Mouse (Mus musculus) thymus, postnatal 4 days (tissue): ENCODE measurements at regions not wholly inside any gene's neighbourhood (a gene's known extent, or its start where the extent isn't known, plus 50 kb on each side); places are given as distances from the start of the nearest gene placed in this dataset.

Source experiments
- DNase-seq: peaks from one replicate; pipeline ENCODE4 v3.0.0; 2021

DNA sequence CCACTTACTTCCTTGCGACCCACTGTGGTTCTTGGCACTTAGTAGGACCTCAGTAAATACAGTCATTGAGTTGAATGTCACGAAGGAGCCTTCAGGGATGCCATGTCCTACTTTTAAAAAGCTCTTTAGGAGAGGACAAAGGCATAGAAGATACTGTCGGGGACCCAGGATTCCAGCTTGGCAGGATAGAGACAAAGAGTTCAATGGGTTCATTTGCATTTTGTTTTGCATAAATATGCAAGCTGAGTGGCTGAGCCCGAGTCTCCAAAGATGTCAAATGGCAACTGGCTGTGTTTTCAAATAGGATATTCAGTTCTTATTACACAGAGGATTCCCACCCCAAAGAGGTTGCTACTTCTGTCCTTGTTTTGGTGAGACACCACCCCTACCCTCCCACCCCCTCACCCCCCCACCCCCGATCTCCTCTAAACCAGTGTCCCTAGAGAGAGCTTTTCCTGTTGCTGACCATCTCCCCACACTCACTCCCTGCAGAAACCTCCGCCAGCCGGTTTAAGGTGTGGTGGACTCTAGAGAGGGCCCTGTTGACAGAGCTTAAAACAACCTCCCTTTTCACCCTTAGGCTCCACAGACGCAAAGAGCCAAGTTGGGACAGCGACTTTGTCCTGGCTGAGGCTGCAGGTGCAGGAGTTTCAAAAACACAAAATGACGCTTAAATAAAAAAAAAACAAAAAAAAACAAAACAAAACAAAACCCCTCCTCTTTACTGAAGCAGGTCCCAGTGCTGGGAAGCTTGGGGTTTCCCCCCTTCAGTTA, 57.9 kb downstream of the Sox9 start:
- no peak for DNase-seq

DNA sequence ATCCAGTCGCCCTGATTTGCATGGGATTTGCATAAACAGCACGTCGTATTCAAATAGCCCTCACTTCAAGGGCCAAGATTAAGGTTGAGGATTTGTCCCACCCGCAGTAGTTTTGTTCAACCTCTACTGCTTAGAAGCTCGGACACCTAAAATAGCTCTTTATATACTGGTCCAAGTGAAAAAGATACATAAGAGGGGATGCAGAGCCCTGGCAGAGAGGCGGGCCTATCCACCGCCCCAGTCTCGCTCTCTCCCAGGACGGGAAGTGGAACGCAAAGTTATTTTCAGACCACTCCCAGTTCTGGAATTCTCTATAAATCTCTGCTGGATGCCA, 58.4 kb downstream of the Sox9 start:
- DNase-seq: no peak

DNA sequence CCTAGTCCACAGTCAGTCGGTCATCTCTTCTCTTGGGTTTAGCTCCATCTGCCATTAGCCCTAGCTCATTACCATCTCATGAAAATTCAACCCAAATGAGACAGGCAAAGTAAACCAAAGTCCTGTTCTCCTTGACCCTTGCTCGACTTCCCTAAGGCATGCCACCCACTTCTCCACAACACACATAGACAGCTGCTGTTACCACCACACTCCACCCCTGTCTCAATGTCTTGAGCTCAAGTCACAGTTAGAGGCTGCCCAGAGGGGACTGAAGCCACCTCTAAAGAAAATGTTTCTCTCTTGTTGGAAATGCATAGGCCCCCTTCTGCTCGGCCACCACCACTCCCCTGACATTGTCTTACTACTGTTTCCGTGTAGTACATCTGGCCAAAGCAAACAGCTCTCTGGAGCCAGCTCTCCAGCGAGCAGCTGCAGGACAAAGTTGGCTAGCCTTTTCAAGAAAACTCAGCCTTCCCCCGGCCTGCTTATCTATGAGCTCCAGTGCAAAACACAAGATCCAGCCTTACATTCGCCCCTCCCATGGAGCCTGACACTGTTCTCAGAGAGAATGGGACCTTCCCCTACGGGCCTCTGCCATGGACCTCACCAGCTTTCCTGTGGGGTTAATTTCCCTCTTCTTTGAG, 62.4 kb downstream of the Sox9 start:
- DNase-seq: no peak

DNA sequence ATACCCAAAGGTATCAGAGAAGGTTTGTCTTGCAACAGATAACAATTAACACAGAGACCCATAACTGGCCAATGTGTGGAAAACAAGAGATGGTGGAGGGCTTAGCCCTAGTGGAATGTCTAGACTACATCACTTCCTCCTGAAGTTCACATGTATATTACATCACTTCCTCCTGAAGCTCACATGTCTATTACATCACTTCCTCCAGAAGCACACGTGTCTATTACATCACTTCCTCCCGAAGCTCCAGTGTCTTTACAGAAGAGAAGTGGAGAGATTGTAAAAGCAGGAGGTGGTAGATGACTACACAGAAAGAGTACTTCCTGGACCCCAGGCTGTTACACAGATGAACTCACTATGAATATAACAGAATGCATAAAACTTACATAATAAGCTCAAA, 65.1 kb downstream of the Sox9 start:
- no peak for DNase-seq

DNA sequence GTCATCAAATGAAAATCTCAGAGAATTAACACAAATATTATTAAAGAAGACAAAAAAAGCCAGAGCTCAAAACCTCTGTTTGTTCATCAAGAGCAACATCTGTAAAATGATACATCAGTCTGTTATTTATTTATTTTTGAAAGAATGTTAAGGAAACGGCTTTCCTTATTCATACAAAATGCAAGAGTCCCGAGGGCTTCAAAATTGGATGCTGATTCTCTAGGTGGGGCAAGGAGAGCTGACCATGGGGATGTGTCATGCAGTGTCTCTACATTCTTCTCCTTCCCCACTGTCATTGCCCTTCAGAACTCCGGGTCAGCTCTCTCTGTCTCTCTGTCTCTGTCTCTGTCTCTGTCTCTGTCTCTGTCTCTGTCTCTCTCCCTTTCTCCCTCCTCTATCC, 65.8 kb downstream of the Sox9 start:
- no peak for DNase-seq

DNA sequence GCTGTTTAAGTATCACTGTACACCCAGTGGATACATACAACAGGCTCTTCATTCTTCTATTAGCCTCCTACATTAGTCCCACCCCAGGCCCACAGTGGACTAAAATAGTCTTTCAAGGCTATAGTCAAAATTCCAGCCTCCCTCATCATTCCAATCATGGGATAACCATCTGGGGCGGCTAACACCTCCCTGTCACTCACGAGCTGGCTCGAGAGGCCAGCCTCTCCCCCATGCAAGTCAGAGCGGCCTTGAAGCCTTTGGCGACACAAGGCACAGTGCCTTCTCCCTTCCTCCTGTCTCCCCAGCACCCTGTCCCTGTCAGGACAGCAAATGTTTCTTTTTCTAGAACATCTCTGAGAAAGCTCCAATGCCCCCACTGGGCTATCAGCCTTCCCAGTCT, 68.0 kb downstream of the Sox9 start:
- no peak for DNase-seq

DNA sequence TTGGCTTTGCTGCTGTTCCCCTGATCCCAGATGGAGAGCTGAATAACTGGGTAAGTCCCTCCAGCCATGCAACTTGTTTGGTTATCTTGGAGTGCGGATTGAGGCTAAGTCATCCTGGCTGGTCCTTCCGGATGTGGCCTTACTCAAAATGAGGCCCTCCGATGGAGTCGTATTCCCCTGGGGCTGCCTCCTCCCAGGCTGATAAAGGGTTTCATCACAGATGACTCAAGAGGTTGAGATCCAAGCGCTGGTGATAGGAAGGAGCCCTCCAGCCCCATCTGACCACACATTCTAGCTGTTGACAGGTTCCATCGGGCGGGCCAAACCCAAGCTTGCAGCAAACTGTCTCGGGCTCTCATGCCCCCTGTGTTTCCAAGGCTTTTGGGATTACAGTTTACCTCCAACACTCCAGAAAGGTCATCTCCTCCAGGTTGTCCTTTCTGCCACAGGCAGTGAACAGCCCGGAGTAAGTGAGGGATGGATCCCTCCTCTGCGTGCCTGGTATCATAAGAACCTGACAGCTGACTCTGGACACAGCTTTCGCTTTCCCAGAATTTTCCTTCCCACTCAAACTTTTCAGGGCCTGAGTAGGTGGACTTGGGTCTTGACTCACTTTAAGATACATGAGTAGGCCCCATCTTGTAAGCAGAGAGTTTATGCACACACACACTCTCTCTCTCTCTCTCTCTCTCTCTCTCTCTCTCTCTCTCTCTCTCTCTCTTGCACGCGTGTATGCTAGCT, 68.7 kb downstream of the Sox9 start:
- DNase-seq: no peak

DNA sequence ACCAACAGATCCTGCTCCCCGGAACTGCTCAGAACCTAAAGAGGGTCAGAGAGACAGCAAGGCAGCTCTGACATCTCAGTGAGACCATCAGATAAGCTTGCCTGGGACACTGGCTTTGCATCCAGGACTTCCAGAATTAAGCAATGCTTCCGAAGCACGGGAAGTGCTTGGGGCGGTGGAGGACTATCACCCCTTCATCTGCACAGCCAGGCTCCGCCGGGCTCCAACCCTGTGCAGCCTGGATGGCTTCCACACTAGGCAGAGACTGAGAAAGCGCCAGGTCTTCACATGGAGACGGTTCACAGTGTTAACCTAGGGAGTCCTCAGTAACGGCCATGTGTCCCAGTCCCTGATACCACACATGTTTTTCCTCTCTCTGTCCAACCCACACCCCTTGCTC, 69.3 kb downstream of the Sox9 start:
- no peak for DNase-seq

DNA sequence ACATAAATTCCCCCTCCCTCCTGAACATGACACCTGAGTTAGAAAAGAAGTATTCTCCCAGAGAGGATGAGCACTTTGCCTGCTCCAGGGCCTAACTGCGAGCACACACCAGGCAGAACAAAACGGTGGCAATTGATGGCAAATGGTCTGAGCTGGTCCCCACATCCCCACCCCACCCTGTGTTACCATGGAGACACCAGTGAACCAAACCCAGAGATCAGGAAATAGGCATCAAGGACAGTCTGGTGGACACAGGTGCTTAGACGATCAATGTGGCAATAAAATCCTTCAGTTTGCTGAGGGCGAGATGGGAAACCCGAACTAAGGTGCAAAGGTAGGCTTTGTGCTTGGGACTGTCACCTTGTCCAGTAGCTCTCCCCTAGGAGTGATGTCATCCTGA, 74.0 kb downstream of the Sox9 start:
- DNase-seq: no peak

DNA sequence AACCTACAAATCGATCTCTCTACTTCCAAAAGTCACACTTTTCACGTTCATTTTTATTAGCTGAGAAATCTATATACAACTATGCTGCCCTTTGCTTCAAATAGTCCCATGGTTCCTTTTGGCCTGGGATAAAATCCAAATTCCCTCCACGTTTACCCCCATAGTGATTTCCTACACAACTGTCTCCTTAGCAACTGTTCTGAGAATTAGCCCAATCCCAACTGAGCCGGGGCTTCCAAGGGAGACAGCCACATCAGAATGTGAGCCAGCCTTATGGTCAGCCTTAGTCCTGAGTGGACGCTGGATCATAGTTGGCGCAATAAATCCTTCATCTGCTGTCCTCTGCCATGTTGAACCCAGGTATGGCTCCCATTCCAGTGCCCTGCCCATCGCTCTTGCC, 77.3 kb downstream of the Sox9 start:
- no peak for DNase-seq

DNA sequence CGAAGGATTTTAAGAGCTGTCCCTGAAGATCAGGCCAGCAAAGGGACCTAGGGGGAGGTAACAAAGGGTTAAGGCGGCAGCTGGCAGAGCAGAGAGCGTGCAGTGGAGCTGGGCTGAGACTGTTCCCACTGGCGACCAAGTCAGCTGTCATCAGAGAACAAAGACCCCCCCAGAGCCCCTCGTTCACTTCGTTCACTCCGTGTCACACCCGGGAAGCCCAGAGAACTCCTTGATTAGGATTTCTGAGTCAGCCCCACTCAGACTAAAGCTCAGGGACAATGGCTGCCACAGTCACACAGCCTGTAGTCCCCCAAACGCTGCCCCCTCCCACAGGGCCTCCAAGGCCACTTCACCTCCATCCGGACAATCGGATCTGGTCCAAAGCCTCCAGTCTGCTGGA, 78.8 kb downstream of the Sox9 start:
- no peak for DNase-seq

DNA sequence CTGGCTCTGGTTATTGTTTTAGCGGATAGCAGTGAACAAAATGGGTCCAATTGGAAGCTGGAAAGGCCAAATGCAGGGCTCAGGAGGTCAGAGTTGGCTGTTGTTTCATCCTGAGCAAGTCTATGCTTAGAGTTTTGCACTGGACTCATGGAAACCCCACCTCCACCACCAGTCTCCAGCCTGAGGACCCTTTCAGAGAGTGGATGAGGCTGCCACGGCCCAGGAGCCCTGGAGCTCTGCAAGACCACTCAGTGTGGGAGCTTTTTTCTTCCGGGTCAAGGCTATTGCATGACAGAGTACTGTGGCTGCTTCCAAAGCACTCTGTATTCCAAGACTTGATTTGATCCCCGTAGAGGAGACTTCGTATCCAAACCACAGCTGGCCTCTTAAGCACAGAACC, 79.2 kb downstream of the Sox9 start:
- DNase-seq: no peak

DNA sequence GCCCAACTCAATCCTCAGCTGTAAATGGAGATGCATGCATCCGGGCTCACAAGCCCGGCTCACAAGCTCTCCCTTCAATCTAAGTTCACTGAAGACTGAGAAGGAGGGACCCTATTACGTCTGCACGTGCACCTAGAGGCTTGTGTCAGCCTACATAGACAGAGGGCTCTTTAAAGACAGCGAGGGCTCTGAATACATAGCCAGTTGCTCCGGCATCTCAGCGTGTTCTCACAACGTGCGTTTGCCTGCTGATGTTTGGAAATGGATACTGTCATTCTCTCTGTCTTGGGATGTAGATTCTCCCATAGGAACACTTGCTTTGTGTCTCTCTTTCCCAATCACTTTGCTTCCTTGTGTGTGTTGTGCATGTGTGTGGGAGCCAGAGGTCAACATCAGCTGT, 83.8 kb downstream of the Sox9 start:
- no peak for DNase-seq

DNA sequence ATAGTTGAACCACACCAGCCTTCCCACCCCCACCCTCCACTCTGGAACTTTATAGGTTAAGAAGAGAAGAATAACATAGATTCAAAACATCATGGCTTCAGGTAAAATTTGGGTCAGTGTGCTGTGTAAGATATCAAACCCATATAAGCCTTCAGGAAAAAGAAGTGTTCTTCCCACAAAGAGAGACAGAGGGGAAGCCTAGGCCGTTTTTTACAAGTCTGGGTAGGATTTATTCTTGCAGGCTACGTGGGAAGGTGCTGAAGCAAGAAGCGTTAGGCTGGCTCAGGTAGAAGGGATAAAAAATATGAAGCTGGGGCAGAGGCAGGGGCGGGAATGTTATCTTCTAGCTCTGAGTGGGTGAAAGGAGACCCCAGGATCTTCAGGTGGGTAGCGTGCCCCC, 87.5 kb downstream of the Sox9 start:
- no peak for DNase-seq

DNA sequence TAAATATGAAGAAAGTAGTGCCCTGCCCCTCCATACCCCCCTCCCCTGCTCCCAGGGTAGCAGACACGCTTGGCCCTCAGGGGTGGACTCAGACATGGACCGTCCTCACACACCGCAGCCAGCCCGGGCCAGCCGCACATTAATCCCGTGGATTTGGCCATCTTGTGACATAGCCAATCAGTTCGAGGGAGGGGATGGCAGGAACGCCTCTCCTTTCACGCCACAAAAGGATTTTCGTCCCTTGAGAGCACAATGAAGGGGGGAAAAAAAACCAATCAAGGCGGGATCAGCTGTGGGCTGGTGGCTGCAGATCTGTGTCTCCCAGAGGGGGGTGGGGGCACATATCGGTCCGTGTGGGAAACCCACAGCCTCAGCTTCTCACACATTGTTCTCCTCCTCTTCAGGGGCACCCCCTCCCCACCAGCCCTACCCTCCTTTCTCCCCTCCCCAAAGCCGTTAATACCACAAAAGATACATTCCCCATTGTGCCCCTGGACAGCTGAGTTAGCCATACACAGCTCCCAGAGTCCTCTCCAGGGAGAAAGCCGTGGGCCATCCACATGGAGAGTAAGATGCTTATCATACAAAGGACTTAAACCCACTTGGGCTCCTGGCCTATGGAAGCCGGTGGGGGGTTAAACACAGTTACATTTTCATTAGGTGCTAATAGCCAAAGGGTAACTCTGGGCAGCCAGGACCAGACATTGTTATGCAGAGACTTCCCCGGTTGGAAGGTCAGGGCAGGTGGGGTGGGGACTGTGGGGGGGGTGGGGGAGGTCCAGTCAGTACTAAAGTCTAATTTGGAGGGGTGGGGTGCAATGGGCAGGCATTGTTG, 88.4 kb downstream of the Sox9 start:
- DNase-seq: no peak

DNA sequence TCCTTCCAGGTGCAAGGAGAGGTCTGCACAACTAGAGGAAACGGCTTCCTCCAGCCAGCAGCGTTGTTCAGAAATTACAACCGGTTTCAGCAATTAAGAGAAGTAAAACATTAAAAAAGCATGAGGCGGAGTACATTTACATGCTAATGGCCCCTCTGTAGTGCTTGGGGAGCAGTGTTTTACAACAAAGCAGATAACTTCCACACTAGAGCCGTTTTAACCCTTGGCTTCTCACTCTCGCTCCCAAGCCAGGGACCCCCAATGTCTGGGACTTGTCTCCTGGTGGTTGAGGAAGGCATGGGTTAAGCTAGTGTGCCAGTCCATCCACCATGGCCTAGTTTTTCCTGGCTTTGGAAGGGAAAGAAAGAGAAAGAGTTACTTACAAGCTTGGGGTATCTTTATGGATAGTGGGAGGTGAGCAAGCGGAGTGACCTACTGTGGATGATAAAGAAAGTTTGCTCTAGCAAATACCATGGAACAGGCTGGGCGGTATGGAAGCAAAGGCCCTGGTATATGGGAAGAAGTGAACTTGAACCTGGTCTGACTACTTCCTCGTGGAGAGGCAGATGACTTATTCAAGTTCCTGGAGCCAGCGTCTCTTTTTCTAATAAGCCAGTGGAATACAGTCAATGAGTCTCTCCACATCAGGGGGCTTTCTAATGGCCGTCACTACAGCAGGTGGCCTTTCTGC, 90.8 kb downstream of the Sox9 start:
- DNase-seq: no peak

DNA sequence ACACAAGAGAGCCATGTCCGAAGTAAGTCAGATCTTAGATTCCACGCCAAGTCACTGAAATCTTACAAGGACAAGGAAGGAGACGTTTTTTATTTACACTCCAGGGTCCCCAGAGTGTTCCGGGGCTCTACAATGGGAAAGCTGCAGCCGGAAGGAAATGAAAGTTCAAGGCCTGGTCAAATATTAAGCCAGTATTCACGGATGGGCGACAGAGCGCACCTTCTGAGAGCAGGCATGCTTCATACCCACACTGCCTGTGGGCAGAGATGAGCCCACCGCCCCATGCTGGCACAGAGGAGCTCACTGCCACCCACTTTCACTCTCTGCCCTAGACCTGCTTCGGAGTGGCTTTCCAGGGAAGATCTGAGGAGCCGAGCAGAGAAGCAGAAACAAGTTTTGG, 92.2 kb downstream of the Sox9 start:
- no peak for DNase-seq

DNA sequence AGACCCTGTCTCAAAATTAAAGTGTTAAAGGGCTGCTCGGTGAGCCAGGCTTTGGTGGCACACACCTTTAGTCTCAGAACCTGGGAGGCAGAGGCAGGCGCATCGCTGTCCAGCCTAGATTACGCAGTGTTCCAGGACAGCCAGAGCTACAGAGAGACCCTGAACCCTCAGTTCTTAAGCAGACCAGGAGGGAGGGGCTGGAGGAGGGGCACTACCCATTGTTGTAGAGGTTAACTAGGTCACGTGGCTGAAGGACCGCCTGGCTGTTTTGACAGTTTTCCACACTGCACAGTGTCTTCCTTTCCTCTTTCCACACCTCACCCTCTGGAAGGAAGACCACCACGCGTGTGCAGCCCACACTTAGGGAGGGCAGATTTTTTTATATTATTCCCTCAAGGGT, 94.2 kb downstream of the Sox9 start:
- DNase-seq: no peak

DNA sequence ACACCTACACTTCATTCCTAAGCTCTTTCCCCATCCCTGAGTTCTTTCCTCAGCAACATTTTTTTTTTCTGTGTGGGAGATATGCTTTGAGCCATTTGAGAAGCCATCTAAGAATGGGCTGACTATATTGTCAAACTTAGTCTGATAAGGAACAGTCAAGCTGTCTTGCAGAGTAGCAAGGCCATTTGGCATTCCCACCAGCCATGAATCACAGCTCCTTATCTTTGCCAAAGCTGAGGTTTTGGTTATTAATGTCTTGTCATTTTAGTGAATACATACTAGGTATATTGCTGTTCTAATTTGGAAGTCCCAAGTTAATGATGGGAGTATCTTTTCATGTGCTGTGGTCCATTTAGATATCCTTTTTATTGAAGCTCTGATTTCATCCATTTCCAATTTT, 96.4 kb downstream of the Sox9 start:
- no peak for DNase-seq

DNA sequence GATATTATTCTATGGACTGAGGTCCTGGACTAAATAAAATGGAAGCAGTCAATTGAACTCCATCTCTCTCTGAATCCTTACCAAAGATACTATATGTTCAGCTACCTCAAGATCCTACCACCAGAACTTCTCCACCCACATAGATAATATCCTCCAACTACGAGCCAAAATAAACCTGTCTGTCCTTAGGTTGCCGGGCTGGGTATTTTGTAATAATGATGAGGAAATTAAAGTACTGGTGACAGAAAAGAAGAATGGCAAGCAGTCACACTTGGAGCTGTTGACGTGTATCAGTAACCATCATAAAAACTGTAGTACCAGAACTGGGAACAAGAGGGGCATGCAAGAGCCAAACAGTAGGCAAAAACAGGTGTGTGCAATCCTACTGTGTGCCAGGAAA, 98.7 kb downstream of the Sox9 start:
- DNase-seq: no peak

DNA sequence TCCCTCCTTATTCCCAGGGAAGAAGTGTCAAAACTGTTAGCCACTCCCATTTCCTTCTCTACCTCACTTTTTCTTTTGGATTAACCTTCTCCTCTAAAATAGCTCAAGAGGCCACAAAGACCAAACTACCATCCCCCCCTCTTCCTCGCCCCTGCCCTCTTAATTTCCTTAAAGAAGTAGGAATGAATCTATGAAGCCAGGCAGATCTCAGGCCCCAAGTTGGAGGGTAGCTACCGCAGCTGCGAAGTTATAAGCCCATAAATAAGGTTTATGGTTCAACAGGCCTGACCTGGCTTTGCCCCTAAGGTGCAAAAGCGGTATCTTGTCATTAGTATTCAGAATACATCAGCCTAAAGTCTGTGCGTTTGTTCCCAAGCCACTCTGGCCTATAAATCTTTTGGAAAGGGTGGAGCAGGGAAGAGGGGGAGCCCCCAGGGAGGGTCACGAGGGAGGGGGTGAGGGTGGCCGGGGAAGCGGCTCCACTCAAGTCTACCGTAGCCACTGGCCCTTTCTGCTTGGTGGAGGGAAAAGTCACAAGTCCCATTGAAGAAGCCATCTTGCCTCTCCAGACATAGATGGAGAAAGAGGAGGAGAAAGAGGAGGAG, 103.4 kb downstream of the Sox9 start:
- no peak for DNase-seq

DNA sequence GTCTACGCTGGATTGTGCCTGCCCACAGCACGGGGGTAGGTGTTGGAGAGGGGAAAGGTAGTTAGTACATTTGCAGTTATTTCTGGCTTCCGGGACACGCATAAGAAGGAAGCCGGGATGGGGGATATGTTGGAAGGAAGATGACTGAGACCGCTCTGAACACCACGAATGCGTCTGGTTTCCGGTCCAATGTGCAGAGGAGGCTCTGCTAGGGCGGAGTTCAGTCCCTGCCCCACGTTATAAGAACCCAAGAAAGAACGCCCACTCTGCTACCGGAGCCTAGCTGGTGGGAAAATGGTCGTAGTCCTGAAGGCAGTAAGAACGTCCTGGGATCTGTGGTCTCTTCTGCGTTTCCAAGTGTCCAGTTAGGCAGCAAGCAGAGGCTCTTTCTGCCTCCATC, 104.1 kb downstream of the Sox9 start:
- no peak for DNase-seq

DNA sequence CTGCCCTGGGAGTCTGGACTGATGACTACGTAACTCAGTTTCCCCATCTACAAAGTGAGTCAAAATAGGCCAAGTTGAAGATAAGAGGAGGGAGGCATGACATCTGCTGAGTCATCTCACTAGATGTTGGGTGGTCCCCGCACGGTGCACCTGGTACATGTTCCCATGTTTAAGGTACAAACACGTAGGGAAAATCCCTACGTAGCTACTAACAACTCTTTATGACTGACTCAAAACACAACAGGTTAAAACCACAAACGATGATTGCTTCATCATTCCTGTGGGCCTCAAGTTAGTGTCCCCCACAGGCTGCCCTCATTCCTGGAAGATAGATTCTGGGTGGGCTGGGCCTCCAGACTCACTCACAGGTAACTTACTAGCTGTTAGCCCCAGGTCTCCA, 107.7 kb downstream of the Sox9 start:
- DNase-seq: no peak
